Mouse (Mus musculus) lung, embryonic 14.5 days (tissue): ENCODE results near the gene Pagr1b. TPM values are rescaled to one million over a fixed set of nuclear protein-coding genes. Genes with fewer than 3 reads are reported as not detected.

Experiments used
- ATAC-seq: fragments of 200-750 bp; cut with Nextera tagmentation; 2 replicates; pipeline ENCODE4 v1.8.0; 2017; ENCODE audit warnings: mild to moderate bottlenecking, moderate TSS enrichment, moderate library complexity; ENCODE audit not compliant: insufficient read depth
- DNase-seq: peaks from one replicate; pipeline ENCODE4 v3.0.0-alpha.2; 2015
- H3K27ac ChIP-seq: fragments of 300-500 bp; sonication (generic); 2 replicates; pipeline ENCODE4 v1.5.1; 2014; ENCODE audit warnings: low read depth, mild to moderate bottlenecking, moderate library complexity
- H3K27me3 ChIP-seq: fragments of 300-500 bp; sonication (generic); 2 replicates; pipeline ENCODE4 v1.6.1; 2014; ENCODE audit warnings: low read length, control low read depth; ENCODE audit not compliant: insufficient read depth
- H3K36me3 ChIP-seq: fragments of 300-500 bp; sonication (generic); 2 replicates; pipeline ENCODE4 v1.6.1; 2014; ENCODE audit warnings: control low read depth; ENCODE audit not compliant: insufficient read depth
- H3K4me1 ChIP-seq: fragments of 300-500 bp; sonication (generic); 2 replicates; pipeline ENCODE4 v1.6.1; 2014; ENCODE audit warnings: antibody characterized with exemption, control low read depth; ENCODE audit not compliant: insufficient read depth
- H3K4me2 ChIP-seq: fragments of 300-500 bp; sonication (generic); 2 replicates; pipeline ENCODE4 v1.6.1; 2014; ENCODE audit warnings: mild to moderate bottlenecking
- H3K4me3 ChIP-seq: fragments of 300-500 bp; sonication (generic); 2 replicates; pipeline ENCODE4 v1.5.1; 2014; ENCODE audit warnings: low read depth, low read length
- H3K9ac ChIP-seq: fragments of 300-500 bp; sonication (generic); 2 replicates; pipeline ENCODE4 v1.6.1; 2014
- H3K9me3 ChIP-seq: fragments of 300-500 bp; sonication (generic); 2 replicates; pipeline ENCODE4 v1.6.1; 2016; ENCODE audit warnings: low read depth, low read length, control low read depth
- CTCF ChIP-seq: IDR thresholded peaks from 2 replicates; pipeline ENCODE4 v1.5.1; 2016; ENCODE audit warnings: antibody characterized with exemption, low read depth
- WGBS: fragments of 180-500 bp; shearing (Covaris S2); extraction: QIAGEN DNeasy Blood & Tissue Kit; methylation state at CpG from one replicate; pipeline ENCODE4 v1.1.7; 2014; 5-methylcytosine and 5-hydroxymethylcytosine counted together
- polyA plus RNA-seq: library from polyadenylated mRNA; unstranded; fragments of >200 nt; fragmentation: Nextera tagmentation; extraction: Ambion mirVana; gene quantifications from 2 replicates; pipeline ENCODE4 v1.2.1, GENCODE M21; 2014

Pagr1b gene
- 0.85 TPM in 1 of 2 replicates, not detected in the other for polyA plus RNA-seq

GRCm38 (mm10) chr7:127016481-127016485 is at the start of gene Pagr1b:
Gene Pagr1b, minus strand, starts transcription at chr7:127016484.
- DNase-seq (no peak), ATAC-seq (no peak)
- Histone ChIP-seq H3K27ac (peak within 1 kb of the TSS; percentile 97), H3K9me3 (no peaks in the 10 kb centered on the region), H3K27me3 (no peaks in the 10 kb centered on the region), H3K9ac (peak within 1 kb of the TSS; percentile 88), H3K36me3 (peaks cover 47% of the 10 kb centered on the region), H3K4me2 (peak within 1 kb of the TSS; percentile 87), H3K4me3 (peak within 1 kb of the TSS; percentile 73), H3K4me1 (peaks cover 5% of the 10 kb centered on the region)
- TF ChIP-seq CTCF, result no peak

DNA sequence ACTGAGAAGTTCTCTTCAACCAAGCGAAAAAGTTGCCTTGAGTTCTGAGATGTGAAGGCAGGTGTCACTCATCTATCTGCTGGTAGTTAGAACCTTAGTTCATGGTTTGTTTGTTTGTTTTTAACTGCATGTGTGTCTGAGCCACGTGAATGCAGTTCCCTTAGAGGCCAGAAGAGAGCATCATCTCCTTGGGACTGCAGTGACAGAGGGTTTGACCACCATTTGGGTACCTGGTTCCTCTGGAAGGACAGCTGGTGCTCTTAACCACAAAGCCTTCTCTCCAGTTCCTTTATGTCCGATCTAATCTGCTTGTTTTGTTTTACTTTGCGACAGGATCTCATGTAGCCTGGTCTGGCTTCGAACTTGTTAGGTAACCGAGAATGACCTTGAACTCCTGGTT is 49.3 kb upstream of the Pagr1b start:
- no peaks in the 10 kb centered on the region for H3K27me3 ChIP-seq
- H3K4me2 ChIP-seq, result no peak overlapping the region
- 79% methylated on average over 6 of the region's 6 CpGs for WGBS
- no peaks in the 10 kb centered on the region for H3K36me3 ChIP-seq
- H3K9ac ChIP-seq, result no peak overlapping the region
- H3K4me3 ChIP-seq, result no peak overlapping the region
- no peaks in the 10 kb centered on the region for H3K4me1 ChIP-seq
- H3K9me3 ChIP-seq, result no peaks in the 10 kb centered on the region
- DNase-seq (no peak), ATAC-seq (no peak)
- H3K27ac ChIP-seq, result no peak overlapping the region
- 0 out of 2 replicates have a peak, but pooled peaks have one; percentile 4 for TF ChIP-seq CTCF

DNA sequence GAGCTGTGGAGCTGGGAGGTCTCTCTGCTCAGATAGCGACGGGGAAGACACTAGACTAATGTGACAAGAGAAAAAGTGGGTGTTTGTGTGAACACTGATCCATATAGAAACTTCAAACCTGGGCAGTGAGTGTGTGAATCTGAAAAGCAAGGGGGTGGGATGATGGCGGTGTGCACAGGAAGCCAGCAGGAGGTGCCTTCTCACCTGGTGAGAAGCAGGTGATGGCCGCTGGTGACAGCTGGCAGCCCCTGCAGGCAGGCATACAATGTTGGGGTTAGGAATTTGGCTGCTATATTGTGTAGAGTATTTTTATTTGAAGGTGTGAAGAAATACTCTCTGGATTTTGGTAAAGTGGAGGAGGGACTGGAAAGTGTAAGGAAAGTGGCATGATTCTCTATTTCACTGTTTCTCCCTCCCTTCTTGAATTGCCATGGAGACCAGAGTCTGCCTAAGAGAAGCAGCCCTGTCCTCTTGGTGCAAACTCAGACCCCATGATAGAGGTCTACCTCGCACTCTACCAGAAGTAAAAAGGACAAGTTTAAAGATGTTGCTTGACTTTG is 38.8 kb upstream of the Pagr1b start:
- DNase-seq, result no peak
- Histone ChIP-seq H3K9me3 (no peaks in the 10 kb centered on the region), H3K27ac (no peak overlapping the region), H3K9ac (no peak overlapping the region), H3K4me2 (no peak overlapping the region), H3K4me3 (no peak overlapping the region), H3K27me3 (no peaks in the 10 kb centered on the region), H3K36me3 (no peaks in the 10 kb centered on the region), H3K4me1 (no peaks in the 10 kb centered on the region)
- ATAC-seq, result no peak
- no peak for TF ChIP-seq CTCF
- 58% methylated on average over 5 of the region's 5 CpGs for WGBS

DNA sequence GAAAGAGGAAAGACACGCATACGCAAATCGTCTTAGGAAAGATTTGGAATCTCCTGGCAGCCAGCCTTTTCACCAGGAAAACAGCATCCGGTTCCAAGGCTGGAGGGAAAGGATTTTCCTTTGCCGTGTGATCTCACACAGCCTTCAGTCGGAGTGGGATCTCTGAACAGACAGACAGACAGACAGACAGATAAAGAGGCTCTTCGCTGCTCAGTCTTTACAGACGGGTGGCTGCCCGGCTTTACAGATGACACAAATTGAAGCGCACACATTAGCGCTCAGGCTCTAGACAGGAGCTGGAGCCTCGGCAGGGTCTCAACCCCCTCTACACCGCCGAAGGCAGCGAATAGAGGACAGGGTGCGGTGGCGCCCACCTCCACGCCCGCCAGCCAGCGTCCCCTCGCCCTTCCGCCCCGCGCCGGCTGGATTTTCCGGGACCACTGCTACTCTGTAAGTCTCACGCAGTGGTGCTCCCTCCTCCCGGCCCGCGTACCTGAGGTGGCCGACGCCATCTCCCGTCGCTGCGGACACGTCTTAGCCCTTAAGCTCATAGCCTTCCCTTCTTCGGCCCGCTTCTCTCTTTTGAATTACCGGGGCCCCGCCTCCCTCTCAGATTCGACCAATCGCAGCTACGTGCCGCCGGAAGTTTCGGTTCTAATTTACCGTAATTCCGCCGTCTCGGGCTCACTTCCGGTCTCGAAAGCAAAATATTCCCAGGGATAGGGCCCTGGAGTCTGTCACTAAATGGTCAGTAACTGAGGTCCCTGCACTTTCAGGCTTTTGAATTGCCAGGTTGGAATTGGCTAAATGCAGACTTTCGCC is 25.8 kb upstream of the Pagr1b start, which contains the start of gene Kif22:
Kif22 (minus strand) TSS at position 621 of the 822 bp plus-strand sequence.
- Histone ChIP-seq H3K4me3 (peak within 1 kb of the TSS; percentile 99), H3K36me3 (peaks cover 19% of the 10 kb centered on the region), H3K27ac (peak within 1 kb of the TSS; percentile 84), H3K27me3 (no peaks in the 10 kb centered on the region), H3K4me1 (no peaks in the 10 kb centered on the region; the same call in 1 of the 2 replicates), H3K9ac (peak within 1 kb of the TSS; percentile 90), H3K4me2 (peak within 1 kb of the TSS; percentile 80), H3K9me3 (no peaks in the 10 kb centered on the region)
- TF ChIP-seq CTCF, result no peak
- DNase-seq (peak; percentile 98), ATAC-seq (peak; percentile 85)
- WGBS, result under 1% methylated on average over 53 of the region's 53 CpGs

DNA sequence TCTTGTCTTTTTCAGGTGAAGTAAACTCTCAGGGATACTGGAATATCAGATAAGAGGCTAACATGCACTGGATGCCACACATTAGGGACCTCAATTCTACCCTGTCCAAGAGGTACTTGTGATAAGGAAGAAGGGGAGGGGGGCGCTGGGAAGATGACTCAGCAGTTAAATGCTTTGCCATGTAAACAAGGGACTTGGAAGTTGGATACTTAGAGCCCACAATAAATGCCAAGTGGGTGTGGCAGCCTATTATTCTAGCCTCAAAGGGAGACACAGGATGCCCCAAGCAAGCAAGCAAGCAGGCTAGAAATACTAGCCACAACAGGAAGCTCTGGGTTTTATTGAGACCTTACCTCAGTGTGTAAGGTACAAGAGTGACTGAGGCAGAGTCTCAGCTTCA is 15.0 kb upstream of the Pagr1b start:
- Histone ChIP-seq H3K27ac (no peak overlapping the region), H3K4me1 (peaks cover 6% of the 10 kb centered on the region; the same call in 1 of the 2 replicates), H3K4me2 (no peak overlapping the region), H3K9me3 (no peaks in the 10 kb centered on the region), H3K36me3 (peaks cover 84% of the 10 kb centered on the region), H3K4me3 (no peak overlapping the region), H3K27me3 (no peaks in the 10 kb centered on the region), H3K9ac (no peak overlapping the region)
- WGBS, result 70% methylated on average over 1 of the region's 1 CpGs
- no peak for TF ChIP-seq CTCF
- DNase-seq (no peak), ATAC-seq (no peak)

DNA sequence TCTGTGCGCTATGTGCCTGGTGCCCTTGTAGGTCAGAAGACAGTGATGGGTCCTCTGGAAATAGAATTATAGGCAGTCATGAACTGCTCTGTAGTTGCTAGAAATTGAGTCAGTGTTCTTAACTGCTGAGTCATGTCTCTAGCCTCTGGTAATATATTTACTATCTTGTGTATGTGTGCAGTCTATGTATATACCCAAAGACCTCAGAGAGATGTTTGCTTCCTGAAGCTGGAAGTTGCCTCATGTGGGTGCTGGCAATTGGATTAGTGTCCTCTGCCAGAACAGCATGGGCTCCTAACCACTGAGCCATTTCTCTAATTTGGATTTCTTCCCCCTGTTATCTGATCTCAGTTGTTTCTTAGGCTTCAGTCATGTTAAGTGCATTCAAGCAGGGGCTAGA is 13.9 kb upstream of the Pagr1b start:
- no peak overlapping the region for H3K4me2 ChIP-seq
- 95% methylated on average over 1 of the region's 1 CpGs for WGBS
- H3K27me3 ChIP-seq, result no peaks in the 10 kb centered on the region
- peaks cover 76% of the 10 kb centered on the region for H3K36me3 ChIP-seq
- DNase-seq, result no peak
- H3K9ac ChIP-seq, result no peak overlapping the region
- H3K9me3 ChIP-seq, result no peaks in the 10 kb centered on the region
- no peak overlapping the region for H3K4me3 ChIP-seq
- no peak for TF ChIP-seq CTCF
- ATAC-seq, result no peak
- H3K27ac ChIP-seq, result no peak overlapping the region
- H3K4me1 ChIP-seq, result peaks cover 6% of the 10 kb centered on the region; the same call in 1 of the 2 replicates

DNA sequence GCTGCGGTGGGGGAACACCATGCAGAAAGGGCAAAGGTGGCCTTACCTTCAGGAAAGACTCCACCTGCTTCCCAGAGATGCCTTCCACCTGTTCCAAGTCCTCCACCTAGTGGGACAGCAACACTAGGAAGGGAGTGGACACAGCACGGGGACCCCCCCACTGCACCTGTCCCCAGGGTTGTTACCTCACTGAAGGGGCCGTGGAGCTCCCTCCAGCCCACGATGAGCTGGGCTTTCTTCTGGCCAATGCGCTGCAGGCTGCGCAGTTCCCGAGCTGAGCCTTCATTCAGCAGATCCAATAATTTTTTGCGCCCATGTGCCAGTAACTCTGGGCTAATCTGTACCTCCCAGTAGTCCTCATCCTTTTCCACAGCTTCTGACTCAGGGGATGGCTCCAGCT is 11.6 kb upstream of the Pagr1b start:
- Histone ChIP-seq H3K9ac (peak overlapping the region; percentile 56), H3K36me3 (peaks cover 73% of the 10 kb centered on the region), H3K4me1 (peaks cover 18% of the 10 kb centered on the region), H3K27me3 (no peaks in the 10 kb centered on the region), H3K27ac (peak overlapping the region; percentile 99), H3K9me3 (no peaks in the 10 kb centered on the region), H3K4me2 (peak overlapping the region; percentile 99), H3K4me3 (peak overlapping the region; percentile 97)
- 62% methylated on average over 8 of the region's 8 CpGs for WGBS
- ATAC-seq (peak; percentile 0; the same call in 1 of the 2 replicates), DNase-seq (no peak)
- no peak for TF ChIP-seq CTCF
